Mouse (Mus musculus) heart, postnatal 0 days (tissue): ENCODE measurements around the gene Gpr107.

ENCODE experiments used
- CTCF ChIP-seq: IDR thresholded peaks from 2 replicates; pipeline ENCODE4 v1.5.1; 2016; ENCODE audit warnings: antibody characterized with exemption, control low read depth, low read depth
- EP300 ChIP-seq: IDR thresholded peaks from 2 replicates; pipeline ENCODE4 v1.6.1; 2016; ENCODE audit warnings: antibody characterized with exemption, low read depth

GRCm38 (mm10) chr2:31204677-31205076 is 52.6 kb downstream of the Gpr107 start:
- no peak for TF ChIP-seq CTCF
- TF ChIP-seq EP300, result no peak
